Mouse (Mus musculus): ENCODE measurements at regions not wholly inside any gene's neighbourhood (a gene's known extent, or its start where the extent isn't known, plus 50 kb on each side); places are given as distances from the start of the nearest gene placed in this dataset.
A peak's percentile ranks its signal among the peaks of the same experiment; 100 is the strongest.
"Not testable (repeated sequence)": the region's sequence is repeated elsewhere in the genome, so short reads cannot be mapped to it uniquely, and the experiment has no call there.

DNA sequence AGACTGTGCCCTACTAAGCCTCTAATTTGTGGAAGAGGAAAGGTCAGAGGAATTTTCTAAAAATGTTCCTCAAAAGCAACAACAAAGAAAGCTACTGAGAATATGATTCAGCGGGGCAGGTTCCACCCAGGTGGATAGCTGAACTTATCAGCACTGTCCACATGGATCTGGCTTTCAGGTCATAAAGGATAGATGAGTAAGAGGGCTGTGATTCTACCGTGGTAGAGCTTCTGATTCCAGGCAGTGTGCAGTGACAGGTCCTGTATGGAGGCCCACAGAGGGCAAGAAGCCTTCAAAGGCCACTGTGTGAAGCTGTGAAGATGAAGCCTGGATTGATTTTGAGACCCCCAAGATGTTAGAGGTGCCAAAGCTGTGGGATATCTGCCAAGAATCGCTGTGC, 51.8 kb downstream of the Teddm3 start:
- not testable (repeated sequence) for DNase-seq

DNA sequence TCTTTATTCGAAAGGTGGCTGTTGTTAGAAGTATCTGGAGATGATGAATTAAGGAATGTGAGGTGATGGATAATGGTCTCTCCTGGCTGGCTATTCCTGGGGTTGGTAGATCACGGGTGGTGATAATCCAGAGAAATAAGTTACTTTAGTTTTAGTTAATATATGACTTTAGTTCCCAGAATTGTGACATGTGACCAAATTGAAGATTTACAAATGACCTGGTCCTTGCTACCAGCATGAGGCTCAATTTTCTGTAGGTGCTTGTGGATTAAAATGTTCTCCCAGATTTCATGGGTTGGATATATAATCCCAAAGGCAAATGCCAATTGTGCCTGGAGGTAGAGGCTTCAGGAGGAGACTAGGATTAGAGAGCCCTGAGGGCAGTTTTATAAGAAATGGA, 53.7 kb downstream of the Teddm3 start:
- not testable (repeated sequence) for DNase-seq

DNA sequence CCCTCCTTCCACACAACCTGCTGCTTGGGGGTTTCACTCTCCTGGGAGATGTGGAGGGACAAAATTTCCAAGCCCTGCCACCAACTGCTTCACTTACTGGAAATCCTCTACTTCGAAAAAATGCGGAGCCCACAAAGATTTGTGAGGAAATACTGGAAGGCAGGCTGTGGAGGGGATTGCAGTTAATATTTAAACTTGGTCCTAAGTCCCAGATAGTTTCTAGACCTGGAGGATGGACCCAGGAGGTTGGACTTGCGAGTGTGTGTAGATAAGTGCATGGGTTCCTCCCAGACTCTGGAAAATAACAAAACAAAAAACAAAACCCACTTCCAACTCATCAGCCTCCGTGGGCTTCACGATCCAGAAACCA, 79.0 kb downstream of the Teddm3 start:
- no peak for DNase-seq

DNA sequence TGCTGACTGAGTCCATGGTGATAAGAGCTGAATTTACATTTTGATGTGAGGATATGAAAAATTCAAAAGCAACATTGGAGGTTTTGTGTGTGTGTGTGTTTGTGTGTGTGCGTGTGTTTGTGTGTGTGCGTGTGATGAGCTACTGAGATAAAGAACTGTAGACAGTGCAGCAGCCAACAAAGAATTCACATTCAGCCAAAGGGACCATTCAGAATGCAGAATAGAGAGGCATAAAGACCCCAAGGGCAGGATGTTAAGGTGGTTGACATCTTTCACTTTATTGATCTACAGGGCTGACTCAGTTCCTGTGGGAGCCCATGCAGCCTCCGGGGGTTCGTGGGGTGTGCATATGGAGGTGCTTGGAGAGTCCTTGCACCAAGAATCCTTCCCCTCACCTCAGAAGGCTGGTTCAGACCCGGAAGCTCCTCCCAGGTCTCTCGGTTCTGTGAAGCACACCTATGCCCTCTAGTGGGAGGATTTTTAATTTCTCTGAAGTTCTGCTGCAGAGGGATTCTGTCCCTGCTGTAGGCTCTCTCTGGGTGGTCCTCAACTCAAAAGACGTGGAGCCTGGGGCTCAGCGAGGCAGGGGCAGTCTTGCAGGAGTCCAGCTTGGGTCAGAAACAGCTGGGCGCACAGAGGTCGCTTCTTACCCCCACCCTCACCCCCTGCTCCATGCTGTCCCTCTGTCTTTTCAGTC, 79.6 kb downstream of the Teddm3 start:
- DNase-seq: not testable (repeated sequence)

DNA sequence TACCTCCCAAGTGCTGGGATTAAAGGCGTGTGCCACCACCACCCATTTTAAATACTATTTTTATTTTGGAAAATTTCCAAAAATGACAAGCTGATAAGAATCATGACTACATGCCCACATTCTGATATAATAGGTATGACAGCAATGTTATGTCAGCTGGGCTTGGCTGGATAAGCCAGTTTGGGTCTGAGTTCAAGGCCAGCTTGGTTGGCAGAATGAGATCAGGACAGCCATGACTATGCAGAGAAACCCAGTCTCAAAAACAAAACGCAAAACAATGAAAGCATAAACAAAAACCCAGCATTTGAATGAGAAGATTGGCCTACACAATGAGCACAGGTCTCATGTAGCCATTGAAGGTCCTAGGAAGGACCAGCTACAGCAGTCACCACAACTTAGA, 93.6 kb downstream of the Teddm3 start:
- DNase-seq: peak; percentile 30

DNA sequence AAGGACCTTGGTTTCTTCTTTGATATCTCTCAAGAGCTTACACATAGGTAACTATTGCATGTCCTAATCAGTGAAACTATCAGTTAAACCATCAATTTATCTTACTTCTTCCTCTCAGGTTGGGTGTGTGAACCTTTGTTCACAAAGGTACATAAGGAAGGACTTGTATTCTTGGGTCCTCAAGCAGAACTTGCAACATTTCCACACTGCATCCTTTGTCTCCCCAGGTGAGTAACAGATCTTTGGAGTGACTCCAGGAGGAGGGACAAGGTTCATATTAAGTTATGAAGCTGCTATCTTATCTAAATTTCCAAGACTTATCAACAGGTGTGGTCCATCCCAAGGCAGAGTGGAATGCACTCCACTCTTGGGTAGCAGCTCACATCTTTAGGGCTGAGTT, 99.0 kb downstream of the Teddm3 start:
- no peak for DNase-seq

DNA sequence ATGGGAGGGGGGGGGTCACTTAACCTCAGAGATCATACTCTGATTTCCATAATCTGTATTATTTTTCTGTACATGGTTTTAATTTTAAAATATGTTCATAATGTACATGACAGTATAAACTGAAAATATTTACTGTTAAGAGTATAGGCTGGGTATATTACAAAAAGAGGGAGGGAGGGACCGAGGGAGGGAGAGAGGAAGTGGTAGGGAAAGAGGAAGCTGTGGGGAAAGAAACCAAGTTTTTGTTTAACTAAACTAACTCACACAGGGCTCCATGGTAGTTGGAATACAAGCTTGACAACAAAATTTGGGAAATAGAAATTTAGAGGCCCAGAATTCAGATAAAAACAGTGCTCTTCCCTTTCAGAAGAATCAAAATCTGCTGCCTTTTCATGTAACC, 131.7 kb downstream of the Teddm3 start:
- not testable (repeated sequence) for DNase-seq

DNA sequence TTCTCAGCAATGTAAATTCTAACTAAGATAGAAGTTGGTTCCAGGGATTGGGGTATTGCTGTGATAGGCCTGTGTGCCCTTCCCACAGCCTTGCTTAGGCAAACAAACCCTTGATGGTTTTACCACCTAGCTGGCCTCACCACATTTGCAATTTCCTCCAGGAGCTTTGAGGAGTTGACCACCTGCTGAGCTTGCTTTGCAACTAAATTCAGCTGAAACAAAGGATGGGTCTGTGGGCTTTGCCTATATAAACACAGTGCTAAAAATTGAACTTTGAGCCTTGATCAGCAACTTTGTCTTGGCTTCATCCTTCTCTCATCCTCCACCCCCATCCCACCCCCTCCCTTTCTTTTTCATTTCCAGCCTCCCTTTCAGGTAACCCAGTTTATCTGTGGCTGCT, 148.9 kb downstream of the Teddm3 start:
- no peak for DNase-seq

DNA sequence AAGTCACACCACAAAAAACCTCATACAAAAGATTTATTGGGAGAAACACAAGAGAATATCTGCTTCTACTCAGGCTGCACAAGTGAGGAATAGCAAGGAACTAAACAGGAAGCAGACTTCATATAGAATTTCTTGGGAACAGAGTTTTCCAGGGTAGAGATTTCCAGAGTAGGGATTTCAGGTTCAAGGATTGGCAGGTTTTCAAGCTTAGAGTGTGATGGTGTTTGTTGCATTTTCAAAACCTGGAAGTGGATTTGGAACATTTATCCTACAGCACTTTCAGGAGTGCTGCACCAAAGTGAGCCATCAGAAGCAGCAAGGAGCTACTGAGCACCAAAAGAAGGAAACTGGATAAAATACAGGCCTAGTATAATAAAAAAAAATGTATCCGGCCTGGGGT, 152.7 kb downstream of the Teddm3 start:
- no peak for DNase-seq

DNA sequence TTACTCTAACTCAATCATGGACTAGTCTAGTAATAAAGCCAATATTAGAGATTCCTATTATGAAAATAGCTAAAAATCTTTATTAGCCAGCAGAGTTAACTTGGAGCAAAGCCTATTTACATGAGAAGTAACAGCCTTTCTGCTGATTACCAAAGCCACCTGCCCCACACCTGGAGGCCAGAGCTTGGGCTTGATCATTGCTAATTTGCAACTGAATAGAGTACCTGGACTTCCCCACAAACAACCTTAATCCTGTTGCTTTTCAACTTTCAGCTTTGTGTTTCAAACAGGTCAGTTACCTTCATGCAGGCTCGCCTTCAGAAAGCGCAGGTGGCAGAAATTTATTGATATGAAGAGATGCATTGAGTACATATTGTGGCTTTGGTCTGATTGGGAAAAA, 163.3 kb downstream of the Teddm3 start:
- DNase-seq: no peak

DNA sequence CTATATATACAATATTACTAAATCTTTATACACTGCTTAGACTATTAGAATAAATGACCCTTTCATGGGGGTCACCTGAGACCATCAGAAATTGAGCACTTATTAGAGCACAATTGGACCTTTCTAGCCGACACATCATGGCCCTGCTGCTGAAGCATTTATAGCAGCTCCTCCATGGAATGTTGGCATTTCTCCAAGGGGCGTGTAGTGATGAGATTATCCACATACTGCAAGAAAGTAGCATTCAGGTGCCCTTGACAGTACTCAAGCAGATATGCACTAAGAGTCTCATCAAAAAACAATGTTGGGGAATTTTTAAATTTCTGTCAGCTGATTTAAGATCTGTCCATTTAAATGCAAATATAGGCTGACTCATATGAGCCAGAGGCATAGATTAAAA, 178.4 kb downstream of the Teddm3 start:
- no peak for DNase-seq

DNA sequence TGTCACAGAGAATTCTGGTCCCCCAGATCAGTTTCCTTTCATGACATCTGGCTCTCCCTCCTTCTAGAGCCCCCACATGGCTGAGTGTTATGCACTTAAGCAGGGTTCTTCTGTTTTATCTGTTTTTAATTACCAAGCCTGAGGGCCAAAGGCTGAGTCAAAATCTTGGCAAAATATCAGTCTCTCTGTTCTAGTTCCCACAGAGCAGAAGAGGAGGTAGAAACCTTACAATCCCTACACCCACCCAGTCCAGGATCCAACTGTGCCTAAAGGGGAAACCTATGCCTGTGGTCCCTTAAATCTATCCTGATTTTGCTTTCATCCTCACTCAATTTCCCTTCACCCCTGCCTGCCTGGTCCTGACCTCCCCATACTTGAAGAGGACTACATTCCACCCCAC, 181.4 kb downstream of the Teddm3 start:
- DNase-seq: no peak

DNA sequence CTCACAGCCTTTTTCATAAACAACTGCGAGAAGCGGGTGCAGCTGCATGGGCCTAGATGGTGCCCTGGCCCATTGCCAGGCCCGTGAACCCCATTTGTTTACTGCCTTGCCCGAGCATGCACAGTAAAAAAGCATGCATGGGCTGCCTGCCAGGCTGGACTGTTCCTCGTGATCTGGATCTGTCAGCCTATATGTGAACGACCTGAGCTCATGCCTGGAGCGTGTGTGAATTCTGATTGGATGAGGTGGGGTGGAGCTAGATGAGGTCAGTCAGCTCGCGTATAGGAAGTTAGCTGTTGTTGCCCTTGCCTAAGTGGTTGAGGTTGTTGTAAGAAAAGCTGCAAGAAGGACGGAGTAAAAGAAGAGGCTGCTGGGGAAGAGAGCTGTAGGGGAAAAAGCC, 194.9 kb downstream of the Teddm3 start:
- DNase-seq: no peak

DNA sequence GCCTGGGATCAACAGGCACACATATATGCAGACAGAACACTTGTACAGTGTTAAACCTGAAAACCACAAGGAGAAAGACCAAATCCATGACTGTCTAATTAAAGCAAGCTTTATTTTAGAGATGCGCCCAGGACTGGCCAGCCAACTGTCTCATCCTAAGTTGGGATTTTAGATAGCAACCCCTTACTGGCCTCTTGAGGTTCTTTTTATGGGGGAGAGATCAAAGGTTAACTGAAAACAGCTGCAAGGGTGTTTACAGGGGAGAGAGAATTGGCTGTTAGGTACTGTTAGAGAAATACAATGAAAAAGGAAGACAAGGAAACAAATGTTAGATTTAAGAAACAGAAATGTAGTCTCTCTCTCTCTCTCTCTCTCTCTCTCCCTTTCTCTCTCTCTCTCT, 202.4 kb upstream of the Thpo start:
- DNase-seq: no peak

DNA sequence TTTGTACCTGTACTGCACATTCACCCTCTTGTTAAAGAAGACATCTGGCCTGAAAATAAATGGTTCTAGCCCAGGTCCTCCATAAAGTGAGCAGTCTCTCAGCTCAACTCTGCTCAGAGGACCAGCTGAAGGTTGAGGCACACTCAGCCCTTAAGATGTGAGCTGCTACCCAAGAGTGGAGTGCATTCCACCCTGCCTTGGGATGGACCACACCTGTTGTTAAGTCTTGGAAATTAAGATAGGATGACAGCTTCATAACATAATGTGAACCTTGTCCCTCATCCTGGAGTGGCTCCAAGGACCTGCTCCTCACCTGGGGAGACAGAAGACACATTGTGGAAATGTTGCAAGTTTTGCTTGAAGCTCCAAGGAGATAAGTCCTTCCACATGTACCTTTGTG, 200.5 kb upstream of the Thpo start:
- not testable (repeated sequence) for DNase-seq

DNA sequence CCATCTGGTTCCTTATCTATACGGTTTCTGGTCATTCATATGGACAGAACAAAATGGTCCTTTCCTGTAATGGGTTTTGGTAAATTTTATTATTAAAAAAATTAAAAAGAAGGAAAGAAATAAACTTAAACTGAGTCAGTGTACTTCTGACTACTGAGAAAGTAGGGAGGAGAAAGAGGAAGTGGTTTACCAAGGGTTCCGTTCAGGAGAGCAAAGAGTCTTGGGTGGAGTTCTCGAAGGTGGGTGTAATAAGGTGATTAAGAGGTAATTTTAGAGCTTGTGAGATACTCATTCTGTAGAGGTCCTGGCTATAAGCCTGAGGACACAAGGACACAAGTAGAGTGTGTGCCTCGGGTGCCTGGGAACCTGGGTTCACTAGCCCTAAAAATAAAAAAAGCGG, 195.7 kb upstream of the Thpo start:
- not testable (repeated sequence) for DNase-seq

DNA sequence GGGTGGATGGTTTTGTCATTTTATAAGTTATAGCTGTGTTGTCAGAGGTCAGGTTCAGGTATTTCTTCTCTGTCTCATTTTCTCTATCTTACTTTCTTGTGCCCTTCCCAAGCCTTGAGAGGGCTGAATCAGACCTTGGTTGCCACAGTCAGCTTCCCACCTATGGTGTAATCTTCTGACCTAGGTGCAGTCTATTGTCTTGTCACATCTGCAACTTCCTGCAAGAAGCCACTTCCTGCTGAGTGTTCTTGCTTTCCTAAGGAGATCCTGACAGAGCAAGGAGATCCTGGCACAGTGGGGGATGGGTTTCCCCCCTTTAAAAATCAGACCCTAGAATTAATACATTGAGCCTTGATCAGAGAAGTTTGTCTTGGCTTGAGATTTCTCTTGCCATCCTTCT, 191.5 kb upstream of the Thpo start:
- not testable (repeated sequence) for DNase-seq

DNA sequence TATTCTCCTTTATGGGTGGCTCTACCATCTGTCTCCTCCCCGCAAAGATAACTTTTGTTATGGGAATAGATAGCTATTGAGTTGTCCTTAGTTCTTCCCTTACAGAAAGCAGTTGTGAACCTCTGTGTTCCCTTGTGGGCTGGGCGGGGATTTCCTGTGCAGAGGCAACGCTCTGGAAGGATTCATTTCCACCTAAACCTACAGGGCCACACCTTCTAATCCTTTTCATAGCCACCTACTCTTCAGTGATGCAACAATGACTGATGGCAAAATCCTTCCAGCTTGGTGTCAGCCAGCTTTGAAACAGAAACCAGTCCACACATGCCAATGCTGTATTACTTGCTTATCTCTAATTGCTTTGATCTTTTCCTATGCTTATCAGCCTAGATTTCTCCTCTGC, 176.6 kb upstream of the Thpo start:
- DNase-seq: not testable (repeated sequence)

DNA sequence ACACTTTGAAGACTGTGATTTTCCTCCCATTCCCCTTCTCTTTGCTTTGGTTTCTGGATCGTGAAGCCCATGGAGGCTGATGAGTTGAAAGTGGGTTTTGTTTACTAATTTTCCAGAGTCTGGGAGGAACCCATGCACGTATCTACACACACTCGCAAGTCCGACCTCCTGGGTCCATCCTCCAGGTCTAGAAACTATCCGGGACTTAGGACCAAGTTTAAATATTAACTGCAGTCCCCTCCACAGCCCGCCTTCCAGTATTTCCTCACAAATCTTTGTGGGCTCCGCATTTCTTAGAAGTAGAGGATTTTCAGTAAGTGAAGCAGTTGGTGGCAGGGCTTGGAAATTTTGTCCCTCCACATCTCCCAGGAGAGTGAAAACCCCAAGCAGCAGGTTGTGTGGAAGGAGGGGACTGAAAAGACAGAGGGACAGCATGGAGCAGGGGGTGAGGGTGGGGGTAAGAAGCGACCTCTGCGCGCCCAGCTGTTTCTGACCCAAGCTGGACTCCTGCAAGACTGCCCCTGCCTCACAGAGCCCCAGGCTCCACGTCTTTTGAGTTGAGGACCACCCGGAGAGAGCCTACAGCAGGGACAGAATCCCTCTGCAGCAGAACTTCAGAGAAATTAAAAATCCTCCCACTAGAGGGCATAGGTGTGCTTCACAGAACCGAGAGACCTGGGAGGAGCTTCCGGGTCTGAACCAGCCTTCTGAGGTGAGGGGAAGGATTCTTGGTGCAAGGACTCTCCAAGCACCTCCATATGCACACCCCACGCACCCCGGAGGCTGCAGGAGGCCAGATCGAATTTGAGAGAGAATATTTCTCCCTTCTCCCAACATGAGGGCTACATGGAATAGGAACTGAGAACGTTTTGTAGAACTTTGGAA, 174.4 kb upstream of the Thpo start:
- not testable (repeated sequence) for DNase-seq

DNA sequence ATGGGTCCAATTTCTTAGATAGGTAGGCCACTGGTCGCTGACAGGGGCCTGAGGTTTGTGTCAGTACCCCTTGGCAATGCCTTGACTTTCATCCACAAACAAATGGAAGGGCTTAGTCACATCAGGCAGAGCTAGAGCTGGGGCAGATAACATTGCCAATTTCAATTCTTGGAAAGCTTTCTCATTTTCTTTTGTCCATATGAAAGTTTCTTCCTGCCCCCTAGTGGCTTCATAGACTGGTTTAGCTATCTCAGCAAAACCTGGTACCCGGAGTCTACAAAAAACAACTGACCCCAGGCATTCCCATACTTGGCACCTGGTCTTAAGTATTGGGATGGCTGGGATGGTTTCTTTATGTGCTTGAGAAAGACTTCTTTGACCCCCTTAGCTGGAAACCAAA, 161.4 kb upstream of the Thpo start:
- DNase-seq: no peak

DNA sequence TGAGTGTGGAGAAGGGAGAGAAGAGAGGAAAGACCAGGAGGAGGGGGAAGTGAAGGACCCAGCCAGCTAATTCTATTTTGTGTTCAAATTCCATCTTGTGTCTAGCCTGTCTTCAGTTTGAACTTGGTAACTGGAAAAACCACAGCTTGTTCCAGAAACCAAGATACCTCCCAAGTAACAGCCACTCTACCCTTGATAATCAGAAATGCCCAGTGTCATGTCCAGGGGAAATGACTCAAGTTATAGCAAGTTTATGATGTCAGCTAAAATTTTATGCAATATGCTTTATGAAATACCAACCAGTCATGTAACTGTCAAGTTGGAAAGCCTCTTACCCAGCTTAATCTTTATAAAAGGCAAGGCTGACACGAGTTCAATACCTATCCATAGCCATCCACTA, 137.4 kb upstream of the Thpo start:
- no peak for DNase-seq

DNA sequence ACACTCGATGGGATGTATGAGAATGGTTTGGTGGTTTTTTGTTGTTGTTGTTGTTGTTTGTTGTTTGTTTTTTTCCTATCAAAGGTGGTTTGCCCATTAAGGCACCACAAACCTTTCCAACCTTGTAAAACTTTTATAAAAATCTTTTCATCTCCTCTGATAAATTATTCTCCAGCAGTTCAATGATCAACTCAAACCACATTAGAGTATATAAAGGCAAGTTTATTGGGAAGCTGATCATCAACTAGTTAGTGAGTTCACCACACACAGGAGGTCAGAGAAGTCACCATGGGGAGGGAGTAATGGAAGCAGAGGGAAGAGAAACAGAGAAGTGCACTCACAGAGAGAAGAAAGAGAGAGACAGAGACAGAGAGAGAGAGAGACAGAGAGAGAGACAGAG, 132.5 kb upstream of the Thpo start:
- DNase-seq: no peak

DNA sequence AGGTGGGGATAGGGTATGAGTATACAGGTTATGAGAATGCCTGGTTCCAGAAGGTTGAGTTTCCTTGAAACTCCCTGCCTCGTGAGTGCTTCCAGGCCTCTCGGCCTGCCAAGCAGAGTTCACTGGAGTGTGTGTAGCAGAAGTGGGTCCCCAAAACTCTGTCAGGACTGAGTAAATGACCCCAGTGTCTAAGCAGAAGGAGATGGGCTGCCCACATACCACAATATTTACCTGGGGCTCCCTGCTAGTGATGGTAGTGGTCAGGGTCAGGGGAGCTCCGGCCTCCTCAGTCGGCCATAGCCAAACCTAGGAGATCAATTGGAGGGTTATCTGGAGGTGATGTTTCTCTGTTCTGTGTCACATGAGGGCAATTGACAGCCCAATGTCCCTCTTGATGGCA, 126.9 kb upstream of the Thpo start:
- no peak for DNase-seq

DNA sequence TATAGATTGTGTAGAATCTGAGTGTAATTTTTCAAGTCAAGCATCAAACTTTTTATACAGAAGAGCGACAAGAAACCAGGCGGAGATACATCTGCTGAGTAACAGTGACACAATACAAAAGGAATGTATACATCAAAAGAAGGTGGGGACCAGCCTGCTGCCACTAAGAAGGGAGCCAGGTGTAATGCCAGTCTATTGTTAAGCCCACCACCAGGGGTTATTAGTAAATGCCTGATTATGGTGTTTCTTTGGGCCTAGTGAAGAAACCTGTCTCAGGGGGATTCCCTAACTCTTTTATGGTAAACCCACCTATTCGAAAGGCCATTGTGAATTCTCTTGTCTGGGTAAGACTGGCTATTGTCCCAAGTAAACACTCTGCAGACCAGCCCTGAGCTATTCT, 126.3 kb upstream of the Thpo start:
- DNase-seq: not testable (repeated sequence)

Measured in adrenal gland, adult 8-10 months (tissue).